Mouse (Mus musculus) stomach, postnatal 0 days (tissue): Measurements from ENCODE around the gene Slc39a7. TPM values are rescaled to one million over a fixed set of nuclear protein-coding genes. Genes with fewer than 3 reads are reported as not detected.
A peak's percentile ranks its signal among the peaks of the same experiment; 100 is the strongest.
"Not testable (repeated sequence)": the region's sequence is repeated elsewhere in the genome, so short reads cannot be mapped to it uniquely, and the experiment has no call there.

Source experiments
- ATAC-seq: fragments of 200-750 bp; cut with Nextera tagmentation; 2 replicates; pipeline ENCODE4 v1.8.0; 2017; ENCODE audit not compliant: low FRiP score, low TSS enrichment
- DNase-seq: peaks from one replicate; pipeline ENCODE4 v3.0.0-alpha.2; 2016; ENCODE audit warnings: low spot score
- H3K27ac ChIP-seq: fragments of 300-500 bp; sonication (generic); replicated peaks from 2 replicates; pipeline ENCODE4 v1.5.1; 2014; ENCODE audit warnings: mild to moderate bottlenecking, control low read depth
- H3K27me3 ChIP-seq: fragments of 300-500 bp; sonication (generic); 2 replicates; pipeline ENCODE4 v1.6.1; 2014; ENCODE audit warnings: low read length; ENCODE audit not compliant: control insufficient read depth, insufficient read depth
- H3K36me3 ChIP-seq: fragments of 300-500 bp; sonication (generic); 2 replicates; pipeline ENCODE4 v1.6.1; 2014; ENCODE audit warnings: low read length, mixed read lengths; ENCODE audit not compliant: control insufficient read depth, insufficient read depth
- H3K4me1 ChIP-seq: fragments of 300-500 bp; sonication (generic); replicated peaks from 2 replicates; pipeline ENCODE4 v1.6.1; 2014; ENCODE audit warnings: antibody characterized with exemption; ENCODE audit not compliant: control insufficient read depth, insufficient read depth
- H3K4me2 ChIP-seq: fragments of 300-500 bp; sonication (generic); replicated peaks from 2 replicates; pipeline ENCODE4 v1.6.1; 2014; ENCODE audit warnings: low read depth, mild to moderate bottlenecking, control low read depth, moderate library complexity
- H3K4me3 ChIP-seq: fragments of 300-500 bp; sonication (generic); 2 replicates; pipeline ENCODE4 v1.5.1; 2014; ENCODE audit warnings: low read depth, low read length, control low read depth
- H3K9ac ChIP-seq: fragments of 300-500 bp; sonication (generic); 2 replicates; pipeline ENCODE4 v1.6.1; 2014; ENCODE audit warnings: mild to moderate bottlenecking, low read length, control low read depth, mixed read lengths
- H3K9me3 ChIP-seq: fragments of 300-500 bp; sonication (generic); 2 replicates; pipeline ENCODE4 v1.6.1; 2016; ENCODE audit warnings: low read length; ENCODE audit not compliant: control insufficient read depth
- CTCF ChIP-seq: IDR thresholded peaks from 2 replicates; pipeline ENCODE4 v1.5.1; 2016; ENCODE audit warnings: antibody characterized with exemption, low read depth, mild to moderate bottlenecking, moderate library complexity
- EP300 ChIP-seq: optimal IDR thresholded peaks from 2 replicates; pipeline ENCODE3; 2016; ENCODE audit warnings: antibody characterized with exemption
- WGBS: fragments of 180-500 bp; shearing (Covaris S2); extraction: QIAGEN DNeasy Blood & Tissue Kit; methylation state at CpG from one replicate; pipeline ENCODE4 v1.1.7; 2014; 5-methylcytosine and 5-hydroxymethylcytosine counted together
- polyA plus RNA-seq: library from polyadenylated mRNA; unstranded; fragments of >200 nt; fragmentation: Nextera tagmentation; extraction: Ambion mirVana; gene quantifications from 2 replicates; pipeline ENCODE4 v1.2.1, GENCODE M21; 2015

Slc39a7 gene
- polyA plus RNA-seq, 1 experiment from 2014 or later, result 118 TPM

- Histone ChIP-seq H3K36me3 (no peaks in the 10 kb centered on the region), H3K4me2 (peak within 1 kb of the TSS; percentile 100), H3K4me1 (0 out of 2 replicates have a peak, but pooled peaks cover 2% of the 10 kb centered on the region), H3K27me3 (no peaks in the 10 kb centered on the region), H3K27ac (no peak within 1 kb of the TSS; the same call in 1 of the 2 replicates), H3K4me3 (peak within 1 kb of the TSS; percentile 63), H3K9ac (peak within 1 kb of the TSS; percentile 71), H3K9me3 (no peaks in the 10 kb centered on the region)
- ATAC-seq (peak; percentile 97), DNase-seq (peak; percentile 94)
- WGBS, result under 1% methylated on average over 30 of the region's 30 CpGs
- TF ChIP-seq EP300, result no peak
- TF ChIP-seq CTCF, result 0 out of 2 replicates have a peak, but pooled peaks have one; percentile 10
Measured at GRCm38 (mm10) chr17:34000150-34000537, 31.3 kb downstream of the Slc39a7 start, which contains the start of gene H2-K1. Gene H2-K1 (minus strand): TSS chr17:34000347.

- H3K27ac ChIP-seq, result no peak overlapping the region; the same call in 1 of the 2 replicates
- no peaks in the 10 kb centered on the region for H3K9me3 ChIP-seq
- 2% methylated on average over 81 of the region's 87 CpGs for WGBS
- peak overlapping the region; percentile 100 for H3K4me2 ChIP-seq
- peak overlapping the region; percentile 71 for H3K9ac ChIP-seq
- no peak for TF ChIP-seq CTCF
- 0 out of 2 replicates have a peak, but pooled peaks cover 2% of the 10 kb centered on the region for H3K4me1 ChIP-seq
- no peaks in the 10 kb centered on the region for H3K27me3 ChIP-seq
- DNase-seq (peak; percentile 62), ATAC-seq (peak; percentile 41)
- H3K36me3 ChIP-seq, result no peaks in the 10 kb centered on the region
- peak overlapping the region; percentile 63 for H3K4me3 ChIP-seq
Measured at GRCm38 (mm10) chr17:33999341-34000149, 31.9 kb downstream of the Slc39a7 start.

GRCm38 (mm10) chr17:33998697-33999096 lies 32.8 kb downstream of the Slc39a7 start:
- H3K36me3 ChIP-seq, H3K4me2 ChIP-seq, H3K4me3 ChIP-seq, H3K9ac ChIP-seq, H3K27ac ChIP-seq, H3K9me3 ChIP-seq, H3K4me1 ChIP-seq, ATAC-seq, DNase-seq, H3K27me3 ChIP-seq: not testable (repeated sequence)
- WGBS, result 46% methylated on average over 5 of the region's 5 CpGs

- not testable (repeated sequence) for H3K36me3 ChIP-seq, H3K4me3 ChIP-seq, H3K27ac ChIP-seq, H3K27me3 ChIP-seq, H3K9me3 ChIP-seq, DNase-seq, H3K4me1 ChIP-seq, H3K9ac ChIP-seq, H3K4me2 ChIP-seq, ATAC-seq
- 96% methylated on average over 2 of the region's 2 CpGs for WGBS
Measured at GRCm38 (mm10) chr17:33997025-33997424, 34.5 kb downstream of the Slc39a7 start.

- Histone ChIP-seq H3K4me2 (no peak overlapping the region), H3K9ac (no peak overlapping the region), H3K27me3 (no peaks in the 10 kb centered on the region), H3K9me3 (no peaks in the 10 kb centered on the region), H3K4me1 (0 out of 2 replicates have a peak, but pooled peaks cover 2% of the 10 kb centered on the region), H3K36me3 (no peaks in the 10 kb centered on the region), H3K4me3 (no peak overlapping the region), H3K27ac (no peak overlapping the region)
- DNase-seq (no peak), ATAC-seq (no peak)
- WGBS, result 34% methylated on average over 3 of the region's 3 CpGs
- no peak for TF ChIP-seq EP300
- no peak for TF ChIP-seq CTCF
Measured at GRCm38 (mm10) chr17:33995651-33996050, 35.8 kb downstream of the Slc39a7 start.

GRCm38 (mm10) chr17:33994959-33995358 lies 36.5 kb downstream of the Slc39a7 start:
- Histone ChIP-seq H3K36me3 (no peaks in the 10 kb centered on the region), H3K27me3 (no peaks in the 10 kb centered on the region), H3K4me3 (no peak overlapping the region), H3K9ac (no peak overlapping the region), H3K27ac (no peak overlapping the region), H3K4me2 (no peak overlapping the region), H3K4me1 (0 out of 2 replicates have a peak, but pooled peaks cover 2% of the 10 kb centered on the region), H3K9me3 (no peaks in the 10 kb centered on the region)
- WGBS, result 92% methylated on average over 8 of the region's 8 CpGs
- ATAC-seq (no peak), DNase-seq (no peak)
- TF ChIP-seq EP300, result no peak
- TF ChIP-seq CTCF, result no peak
